Mouse (Mus musculus) kidney, adult 2 months (tissue): ENCODE measurements around the gene Olfr1423.

ENCODE experiments used
- CTCF ChIP-seq: fragments of 200-500 bp; conservative IDR thresholded peaks from 2 replicates; pipeline ENCODE4 v1.5.1; 2011; ENCODE audit warnings: low read depth, mild to moderate bottlenecking, control low read depth, low read length, moderate library complexity, mixed read lengths; ENCODE audit not compliant: insufficient read depth, insufficient read length
- POLR2A ChIP-seq: fragments of 200-500 bp; IDR thresholded peaks from one replicate; pipeline ENCODE4 v1.6.1; 2011; ENCODE audit warnings: low read depth, low read length, control low read depth

DNA sequence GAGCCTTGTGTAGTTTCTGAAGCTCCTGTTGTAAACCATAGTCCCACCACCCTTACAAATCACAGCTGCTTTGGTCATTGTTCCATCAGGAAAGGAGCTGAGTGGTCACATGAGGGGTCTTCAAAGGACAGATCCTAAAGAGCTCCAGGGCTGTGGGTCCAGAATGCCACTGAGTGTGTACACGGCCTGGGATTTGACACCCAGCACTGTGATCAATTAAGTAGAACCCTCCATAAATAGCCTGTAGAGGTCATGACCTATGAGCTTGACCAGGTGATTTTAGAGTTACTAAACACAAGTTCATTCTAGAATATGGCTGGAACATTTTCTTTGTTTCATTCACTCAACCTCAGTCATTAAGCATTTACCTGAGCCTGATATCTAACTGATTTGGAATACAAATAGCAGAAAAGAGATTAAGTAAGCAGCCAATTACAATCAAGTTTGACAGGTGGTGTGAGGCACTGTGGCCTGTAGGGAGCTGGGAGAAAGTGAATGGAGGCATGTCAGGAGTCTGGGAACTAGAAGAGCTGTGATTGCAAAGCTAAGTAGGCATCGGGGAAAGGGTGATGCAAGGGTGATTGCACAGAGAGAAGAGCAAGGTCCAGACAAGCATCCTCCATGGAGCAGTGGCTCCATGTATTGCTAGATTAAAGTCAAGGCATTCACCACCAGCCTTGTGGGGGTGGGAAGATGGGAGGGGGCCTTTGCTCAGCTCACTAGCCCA, 45.2 kb downstream of the Olfr1423 start:
- TF ChIP-seq CTCF: no peak
- no peak for TF ChIP-seq POLR2A
